Mouse (Mus musculus): ENCODE measurements around the gene Lrrfip2. TPM values are rescaled to one million over a fixed set of nuclear protein-coding genes. Genes with fewer than 3 reads are reported as not detected.

Lrrfip2 gene
- total RNA-seq, 1 experiment = 33.0 TPM

DNA sequence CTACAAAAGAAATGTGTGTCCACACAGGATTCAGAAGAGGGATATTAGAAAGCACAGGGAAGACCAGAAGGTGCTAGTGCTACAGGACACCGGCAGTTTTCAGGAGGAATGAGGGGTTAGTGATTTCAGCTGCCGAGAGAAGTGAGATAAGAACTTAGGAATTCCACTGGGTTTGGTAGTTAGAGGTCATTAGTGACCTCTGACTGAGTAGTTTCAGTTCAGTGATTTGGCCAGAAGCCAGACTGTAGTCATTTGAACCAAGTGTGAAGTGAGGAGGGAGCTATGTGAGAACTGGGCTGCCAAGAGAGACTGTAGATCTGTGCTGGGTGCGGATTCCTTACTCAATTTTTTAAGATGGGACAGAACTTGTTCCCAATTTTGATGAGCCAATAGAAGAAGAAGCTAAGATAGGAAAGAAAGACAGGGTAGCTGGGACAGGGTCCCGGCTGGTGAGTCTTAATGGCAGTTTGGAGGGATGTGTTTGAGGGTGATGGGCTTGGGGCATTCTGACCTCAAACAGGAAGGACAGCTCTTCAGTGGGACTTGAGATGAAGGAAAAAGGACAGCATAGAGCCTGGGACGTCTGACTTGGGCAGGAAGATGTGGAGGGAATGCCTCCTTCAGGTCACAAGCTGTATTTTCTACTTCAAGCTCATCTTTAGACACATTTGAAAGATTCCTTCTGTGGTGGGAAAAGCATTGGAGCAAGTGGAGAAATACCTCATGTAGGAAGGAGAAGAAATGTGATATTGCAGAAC lies 32.0 kb downstream of the Lrrfip2 start:
- TF ChIP-seq HCFC1 (IDR thresholded peaks at IDR 0.05; ENCODE audit: borderline replicate concordance, insufficient read depth, low read length) (no peak), ZNF384 (IDR thresholded peaks at IDR 0.05; ENCODE audit: low read depth, low read length) (no peak), ZC3H11A (IDR thresholded peaks at IDR 0.05; ENCODE audit: borderline replicate concordance, low read depth, low read length) (no peak), MAFK (IDR thresholded peaks at IDR 0.05; ENCODE audit: insufficient read depth, low read depth, low read length) (no peak)
- Histone ChIP-seq H3K36me3 (ENCODE audit: control insufficient read depth, insufficient read depth, low read length, poor library complexity, severe bottlenecking) (no peaks in the 10 kb centered on the region), H3K4me1 (ENCODE audit: control insufficient read depth in 2 of 2, insufficient read depth in 2 of 2, low read length in 2 of 2, poor library complexity in 1 of 2) (peaks cover 0 to 3% of the 10 kb centered on the region in 2 experiments; a peak in 1 of 4 replicates), H3K4me3 (ENCODE audit: insufficient read depth in 1 of 2, low read depth in 1 of 2, low read length in 2 of 2, poor library complexity in 1 of 2, severe bottlenecking in 1 of 2) (no peak overlapping the region), H3K9me3 (ENCODE audit: control insufficient read depth, insufficient read depth, low read depth, low read length) (no peaks in the 10 kb centered on the region), H3K9ac (ENCODE audit: insufficient read depth, low read depth, low read length, poor library complexity, severe bottlenecking) (no peak overlapping the region), H3K27ac (ENCODE audit: insufficient read depth, low read depth, low read length, poor library complexity, severe bottlenecking) (no peak overlapping the region)
- no peak for DNase-seq (ENCODE audit: low read depth, low spot score)
- in situ Hi-C loops (cut with MboI; ENCODE audit: low sequenced_read_pairs in 2 of 2, unreplicated experiment in 2 of 2) = no loop called here

- no peak for DNase-seq (ENCODE audit: low read depth, low spot score)
- no peak overlapping the region for H3K4me3 ChIP-seq (ENCODE audit: insufficient read depth in 1 of 2, low read depth in 1 of 2, low read length in 2 of 2, poor library complexity in 1 of 2, severe bottlenecking in 1 of 2)
- H3K9me3 ChIP-seq (ENCODE audit: control insufficient read depth, insufficient read depth, low read depth, low read length) = no peaks in the 10 kb centered on the region
- in situ Hi-C loops (cut with MboI; ENCODE audit: low sequenced_read_pairs in 2 of 2, unreplicated experiment in 2 of 2) = no loop called here
- peaks cover 0 to 1% of the 10 kb centered on the region in 2 experiments; a peak in 1 of 4 replicates for H3K4me1 ChIP-seq (ENCODE audit: control insufficient read depth in 2 of 2, insufficient read depth in 2 of 2, low read length in 2 of 2, poor library complexity in 1 of 2)
- no peak for TF ChIP-seq MAFK (IDR thresholded peaks at IDR 0.05; ENCODE audit: insufficient read depth, low read depth, low read length)
- no peak overlapping the region for H3K27ac ChIP-seq (ENCODE audit: insufficient read depth, low read depth, low read length, poor library complexity, severe bottlenecking)
- peaks cover 3% of the 10 kb centered on the region; the same call in 1 of the 2 replicates for H3K36me3 ChIP-seq (ENCODE audit: control insufficient read depth, insufficient read depth, low read length, poor library complexity, severe bottlenecking)
- H3K9ac ChIP-seq (ENCODE audit: insufficient read depth, low read depth, low read length, poor library complexity, severe bottlenecking) = no peak overlapping the region
Measured at GRCm38 (mm10) chr9:111152314-111152897, 35.0 kb downstream of the Lrrfip2 start.

- no peak overlapping the region for H3K9ac ChIP-seq (ENCODE audit: insufficient read depth, low read depth, low read length, poor library complexity, severe bottlenecking)
- peaks cover 3% of the 10 kb centered on the region; the same call in 1 of the 2 replicates for H3K36me3 ChIP-seq (ENCODE audit: control insufficient read depth, insufficient read depth, low read length, poor library complexity, severe bottlenecking)
- H3K4me1 ChIP-seq (ENCODE audit: control insufficient read depth in 2 of 2, insufficient read depth in 2 of 2, low read length in 2 of 2, poor library complexity in 1 of 2) = no peaks in the 10 kb centered on the region
- no peak for DNase-seq (ENCODE audit: low read depth, low spot score)
- H3K9me3 ChIP-seq (ENCODE audit: control insufficient read depth, insufficient read depth, low read depth, low read length) = no peaks in the 10 kb centered on the region
- no peak overlapping the region for H3K4me3 ChIP-seq (ENCODE audit: insufficient read depth in 1 of 2, low read depth in 1 of 2, low read length in 2 of 2, poor library complexity in 1 of 2, severe bottlenecking in 1 of 2)
- no peak overlapping the region for H3K27ac ChIP-seq (ENCODE audit: insufficient read depth, low read depth, low read length, poor library complexity, severe bottlenecking)
- in situ Hi-C loops (cut with MboI; ENCODE audit: low sequenced_read_pairs in 2 of 2, unreplicated experiment in 2 of 2) = no loop called here
- TF ChIP-seq ZC3H11A (IDR thresholded peaks at IDR 0.05; ENCODE audit: borderline replicate concordance, low read depth, low read length) = no peak
- no peak for TF ChIP-seq ZNF384 (IDR thresholded peaks at IDR 0.05; ENCODE audit: low read depth, low read length)
- TF ChIP-seq CHD2 (IDR thresholded peaks at IDR 0.05; ENCODE audit: low read depth, low read length) = no peak
- no peak for TF ChIP-seq HCFC1 (IDR thresholded peaks at IDR 0.05; ENCODE audit: borderline replicate concordance, insufficient read depth, low read length)
- TF ChIP-seq MAFK (IDR thresholded peaks at IDR 0.05; ENCODE audit: insufficient read depth, low read depth, low read length) = no peak
Measured at GRCm38 (mm10) chr9:111153026-111153425, 35.6 kb downstream of the Lrrfip2 start.

- no peaks in the 10 kb centered on the region for H3K9me3 ChIP-seq (ENCODE audit: control insufficient read depth, insufficient read depth, low read depth, low read length)
- H3K4me3 ChIP-seq (ENCODE audit: insufficient read depth in 1 of 2, low read depth in 1 of 2, low read length in 2 of 2, poor library complexity in 1 of 2, severe bottlenecking in 1 of 2) = no peak overlapping the region
- peaks cover 5% of the 10 kb centered on the region; the same call in 1 of the 2 replicates for H3K36me3 ChIP-seq (ENCODE audit: control insufficient read depth, insufficient read depth, low read length, poor library complexity, severe bottlenecking)
- in situ Hi-C loops (cut with MboI; ENCODE audit: low sequenced_read_pairs in 2 of 2, unreplicated experiment in 2 of 2) = no loop called here
- no peak overlapping the region for H3K9ac ChIP-seq (ENCODE audit: insufficient read depth, low read depth, low read length, poor library complexity, severe bottlenecking)
- TF ChIP-seq HCFC1 (IDR thresholded peaks at IDR 0.05; ENCODE audit: borderline replicate concordance, insufficient read depth, low read length) (no peak), ZC3H11A (IDR thresholded peaks at IDR 0.05; ENCODE audit: borderline replicate concordance, low read depth, low read length) (no peak), ZNF384 (IDR thresholded peaks at IDR 0.05; ENCODE audit: low read depth, low read length) (no peak)
- no peaks in the 10 kb centered on the region for H3K4me1 ChIP-seq (ENCODE audit: control insufficient read depth in 2 of 2, insufficient read depth in 2 of 2, low read length in 2 of 2, poor library complexity in 1 of 2)
- DNase-seq (ENCODE audit: low read depth, low spot score) = no peak
- no peak overlapping the region for H3K27ac ChIP-seq (ENCODE audit: insufficient read depth, low read depth, low read length, poor library complexity, severe bottlenecking)
Measured at GRCm38 (mm10) chr9:111155764-111156458, 38.5 kb downstream of the Lrrfip2 start.
